Mouse (Mus musculus) heart, embryonic 14.5 days (tissue): ENCODE results near the gene Pebp1. TPM values are rescaled to one million over a fixed set of nuclear protein-coding genes. Genes with fewer than 3 reads are reported as not detected.
A peak's percentile ranks its signal among the peaks of the same experiment; 100 is the strongest.

Source experiments
- ATAC-seq: fragments of 200-750 bp; cut with Nextera tagmentation; 2 replicates; pipeline ENCODE4 v1.8.0; 2017; ENCODE audit warnings: low read depth, moderate TSS enrichment; ENCODE audit not compliant: insufficient number of reproducible peaks, insufficient read depth, low FRiP score
- H3K27ac ChIP-seq, 2 experiments: fragments of 200-500 bp in 1 of 2; fragments of 300-500 bp in 1 of 2; sonication (generic) in 1 of 2; replicated peaks in 1 of 2; 2 replicates each; pipeline ENCODE4 v1.5.1; 2012 to 2014; ENCODE audit warnings: low read depth in 2 of 2, low read length in 2 of 2, control low read depth in 1 of 2, mild to moderate bottlenecking in 1 of 2, mixed read lengths in 1 of 2; ENCODE audit not compliant: control insufficient read depth in 1 of 2, insufficient read depth in 1 of 2
- H3K27me3 ChIP-seq: fragments of 300-500 bp; sonication (generic); 2 replicates; pipeline ENCODE4 v1.6.1; 2014; ENCODE audit warnings: mild to moderate bottlenecking, low read length, control low read depth; ENCODE audit not compliant: control insufficient read depth, insufficient read depth
- H3K36me3 ChIP-seq: fragments of 300-500 bp; sonication (generic); 2 replicates; pipeline ENCODE4 v1.6.1; 2014; ENCODE audit warnings: mild to moderate bottlenecking, control low read depth, low read length, mixed read lengths; ENCODE audit not compliant: control insufficient read depth, insufficient read depth
- H3K4me1 ChIP-seq, 2 experiments: fragments of 200-500 bp in 1 of 2; fragments of 300-500 bp in 1 of 2; sonication (generic) in 1 of 2; 2 replicates each; pipeline ENCODE4 v1.6.1; 2012 to 2014; ENCODE audit warnings: low read length in 2 of 2, control low read depth in 1 of 2, mixed read lengths in 1 of 2; ENCODE audit not compliant: control insufficient read depth in 2 of 2, insufficient read depth in 2 of 2
- H3K4me2 ChIP-seq: fragments of 300-500 bp; sonication (generic); 2 replicates; pipeline ENCODE4 v1.6.1; 2014; ENCODE audit warnings: mild to moderate bottlenecking, low read length
- H3K4me3 ChIP-seq, 2 experiments: fragments of 200-500 bp in 1 of 2; fragments of 300-500 bp in 1 of 2; sonication (generic) in 1 of 2; 2 replicates each; pipeline ENCODE4 v1.5.1; 2012 to 2014; ENCODE audit warnings: low read length in 2 of 2, mild to moderate bottlenecking in 2 of 2, control low read depth in 1 of 2, low read depth in 1 of 2, moderate library complexity in 1 of 2; ENCODE audit not compliant: control insufficient read depth in 1 of 2, insufficient read depth in 1 of 2
- H3K9ac ChIP-seq: fragments of 300-500 bp; sonication (generic); 2 replicates; pipeline ENCODE4 v1.6.1; 2014; ENCODE audit warnings: mild to moderate bottlenecking, low read length
- H3K9me3 ChIP-seq: fragments of 300-500 bp; sonication (generic); 2 replicates; pipeline ENCODE4 v1.6.1; 2016; ENCODE audit warnings: low read length, control low read depth; ENCODE audit not compliant: control insufficient read depth
- WGBS: fragments of 180-500 bp; shearing (Covaris S2); extraction: QIAGEN DNeasy Blood & Tissue Kit; methylation state at CpG from one replicate; pipeline ENCODE4 v1.1.7; 2014; 5-methylcytosine and 5-hydroxymethylcytosine counted together
- polyA plus RNA-seq: library from polyadenylated mRNA; unstranded; fragments of >200 nt; fragmentation: Nextera tagmentation; extraction: Ambion mirVana; gene quantifications from 2 replicates; pipeline ENCODE4 v1.2.1, GENCODE M21; 2014

Pebp1 gene
- polyA plus RNA-seq, 1 experiment from 2014 or later: 638 TPM

DNA sequence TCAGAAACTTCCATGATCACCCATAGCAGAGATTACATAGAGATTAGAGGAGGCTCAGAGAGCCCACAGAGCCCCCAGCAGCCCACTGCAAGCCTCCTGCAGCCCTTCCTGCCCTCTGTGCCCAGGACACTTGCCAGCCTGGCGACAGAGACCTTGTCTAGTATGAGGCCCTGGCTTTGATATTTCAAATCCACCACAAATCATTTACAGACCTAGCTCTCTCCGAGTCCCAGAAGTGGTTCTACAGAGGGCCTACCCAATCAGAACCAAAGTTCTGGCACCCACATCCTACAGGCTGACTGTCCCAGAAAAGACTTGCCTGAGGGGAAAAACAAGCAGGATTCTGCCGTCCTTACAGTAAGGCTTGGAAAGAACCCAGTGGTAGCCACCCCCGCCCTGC lies 2.2 kb downstream of the Pebp1 start:
- H3K4me1 ChIP-seq: peaks cover 8 to 29% of the 10 kb centered on the region in 2 experiments
- no peak overlapping the region for H3K4me2 ChIP-seq
- H3K4me3 ChIP-seq: no peak overlapping the region
- H3K9me3 ChIP-seq: no peaks in the 10 kb centered on the region
- 77% methylated on average over 4 of the region's 4 CpGs for WGBS
- no peak overlapping the region for H3K9ac ChIP-seq
- H3K36me3 ChIP-seq: peaks cover 43% of the 10 kb centered on the region
- H3K27ac ChIP-seq: no peak overlapping the region
- no peak for ATAC-seq
- H3K27me3 ChIP-seq: no peaks in the 10 kb centered on the region

DNA sequence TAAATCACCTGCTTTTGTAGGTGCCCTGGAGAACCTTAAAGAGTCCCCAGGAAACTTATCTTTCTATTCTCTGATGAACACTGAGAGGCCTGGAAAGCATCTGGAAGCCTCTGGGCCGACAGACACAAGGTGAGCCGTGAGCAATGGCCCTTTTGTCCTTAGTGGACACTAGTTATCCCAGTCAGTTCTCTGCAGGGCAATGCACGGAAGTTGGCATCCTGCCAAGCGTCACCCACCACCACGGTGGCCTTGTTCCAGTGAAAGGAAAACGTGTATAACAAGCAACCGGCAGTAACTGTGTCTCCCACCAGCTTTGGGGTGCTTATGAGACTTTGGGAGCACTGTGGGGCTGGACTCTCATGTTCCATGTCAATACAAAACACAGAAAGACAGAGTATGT lies 2.7 kb downstream of the Pebp1 start:
- H3K36me3 ChIP-seq: peaks cover 43% of the 10 kb centered on the region
- H3K27ac ChIP-seq: no peak overlapping the region
- peaks cover 10 to 35% of the 10 kb centered on the region in 2 experiments for H3K4me1 ChIP-seq
- H3K4me3 ChIP-seq: no peak overlapping the region
- no peaks in the 10 kb centered on the region for H3K27me3 ChIP-seq
- 41% methylated on average over 7 of the region's 7 CpGs for WGBS
- H3K9ac ChIP-seq: no peak overlapping the region
- ATAC-seq: no peak
- no peaks in the 10 kb centered on the region for H3K9me3 ChIP-seq
- no peak overlapping the region for H3K4me2 ChIP-seq

DNA sequence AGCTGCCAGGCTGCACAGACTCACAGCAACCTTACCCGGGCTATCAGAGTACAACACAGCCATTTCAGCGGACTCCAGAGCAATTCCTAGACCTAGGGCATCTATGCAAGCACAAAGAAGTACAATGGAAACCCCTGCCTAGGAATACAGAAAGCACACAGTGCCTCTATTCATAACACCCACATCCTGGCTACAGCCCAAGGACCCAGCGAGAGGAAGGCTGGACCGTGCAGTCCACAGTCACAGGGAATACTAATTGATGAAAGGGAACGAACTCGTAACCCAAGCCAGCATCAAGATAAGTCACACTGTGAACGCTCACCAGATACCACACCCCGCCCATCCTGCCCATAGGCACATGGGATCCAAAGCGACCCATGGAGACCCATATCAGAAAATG lies 3.4 kb downstream of the Pebp1 start:
- WGBS: 80% methylated on average over 9 of the region's 9 CpGs
- ATAC-seq: no peak
- H3K27ac ChIP-seq: no peak overlapping the region
- H3K9ac ChIP-seq: no peak overlapping the region
- peaks cover 14 to 42% of the 10 kb centered on the region in 2 experiments for H3K4me1 ChIP-seq
- H3K4me2 ChIP-seq: no peak overlapping the region
- H3K9me3 ChIP-seq: no peaks in the 10 kb centered on the region
- peaks cover 43% of the 10 kb centered on the region for H3K36me3 ChIP-seq
- H3K27me3 ChIP-seq: no peaks in the 10 kb centered on the region
- H3K4me3 ChIP-seq: no peak overlapping the region

DNA sequence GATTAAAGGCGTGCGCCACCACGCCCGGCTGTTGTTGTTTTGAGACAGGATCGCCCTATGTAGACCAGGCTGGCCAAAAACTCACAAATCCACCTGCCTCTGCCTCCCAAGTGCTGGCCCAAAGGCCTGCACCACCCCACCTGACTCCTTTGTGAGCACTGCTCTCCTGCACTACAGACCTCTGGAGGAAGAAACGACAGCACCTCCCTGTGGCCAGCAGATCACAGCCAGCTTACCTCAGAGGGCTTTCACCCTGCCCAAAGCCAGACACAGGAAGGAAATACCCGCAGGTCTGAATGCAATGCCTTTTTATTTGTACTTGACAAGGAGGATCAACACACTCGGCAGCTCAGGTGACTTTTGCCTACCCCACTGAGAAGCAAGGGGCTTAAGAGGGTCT lies 5.1 kb downstream of the Pebp1 start:
- H3K9me3 ChIP-seq: no peaks in the 10 kb centered on the region
- H3K4me3 ChIP-seq: no peak overlapping the region
- no peak overlapping the region for H3K4me2 ChIP-seq
- no peak overlapping the region for H3K9ac ChIP-seq
- no peaks in the 10 kb centered on the region for H3K27me3 ChIP-seq
- H3K36me3 ChIP-seq: peaks cover 43% of the 10 kb centered on the region
- ATAC-seq: no peak
- H3K27ac ChIP-seq: no peak overlapping the region
- peaks cover 8 to 39% of the 10 kb centered on the region in 2 experiments for H3K4me1 ChIP-seq
- 91% methylated on average over 8 of the region's 8 CpGs for WGBS

DNA sequence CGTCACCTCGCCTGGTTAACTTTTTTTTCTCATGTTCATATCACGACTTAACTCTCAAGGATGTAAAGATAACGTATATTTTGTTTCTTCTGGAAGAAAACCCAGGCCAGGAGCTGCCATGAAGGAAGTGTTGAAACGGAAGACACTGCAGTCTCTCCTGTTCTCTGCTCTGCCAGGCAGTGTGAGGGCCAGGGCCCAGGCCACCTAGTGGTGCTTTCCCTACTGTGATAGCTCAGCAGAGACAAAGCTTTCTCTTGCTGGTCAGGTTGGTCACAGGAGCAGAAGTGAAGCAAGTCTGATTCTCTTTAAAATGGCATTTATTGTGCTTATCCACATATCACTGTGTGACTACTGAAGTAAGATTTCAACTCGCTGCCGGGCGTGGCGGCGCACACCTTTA lies 5.9 kb downstream of the Pebp1 start:
- Histone ChIP-seq H3K36me3 (peaks cover 43% of the 10 kb centered on the region), H3K27me3 (no peaks in the 10 kb centered on the region), H3K9ac (no peak overlapping the region), H3K4me3 (no peak overlapping the region), H3K9me3 (no peaks in the 10 kb centered on the region), H3K4me2 (no peak overlapping the region), H3K4me1 (peaks cover 8 to 37% of the 10 kb centered on the region in 2 experiments), H3K27ac (no peak overlapping the region)
- 86% methylated on average over 10 of the region's 10 CpGs for WGBS
- no peak for ATAC-seq

DNA sequence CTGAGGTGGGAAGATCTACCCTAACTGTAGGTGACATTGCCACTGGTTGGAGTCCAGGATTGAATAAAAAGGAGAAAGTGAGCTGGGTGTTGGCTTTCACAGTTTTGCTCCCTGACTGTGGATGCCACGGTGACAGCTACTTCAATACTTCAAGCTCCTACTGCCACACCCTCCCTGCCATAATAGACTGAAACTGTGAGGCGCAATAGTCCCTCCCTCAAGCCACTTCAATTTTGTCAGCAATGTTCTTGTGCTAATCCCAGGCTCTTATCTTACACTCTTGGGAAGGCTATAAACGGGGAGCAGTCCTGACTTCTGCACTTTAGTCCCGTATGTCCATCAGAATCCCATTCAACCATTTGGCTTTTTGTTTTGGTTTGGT lies 7.8 kb downstream of the Pebp1 start:
- H3K27me3 ChIP-seq: no peaks in the 10 kb centered on the region
- no peak overlapping the region for H3K9ac ChIP-seq
- peak overlapping the region; percentile 1 to 2; a peak in 1 of 4 replicates for H3K27ac ChIP-seq
- no peaks in the 10 kb centered on the region for H3K9me3 ChIP-seq
- peaks cover 33% of the 10 kb centered on the region for H3K36me3 ChIP-seq
- H3K4me3 ChIP-seq: no peak overlapping the region
- WGBS: 27% methylated on average over 4 of the region's 4 CpGs
- H3K4me1 ChIP-seq: peaks cover 6 to 20% of the 10 kb centered on the region in 2 experiments
- ATAC-seq: peak; percentile 29; the same call in 1 of the 2 replicates
- no peak overlapping the region for H3K4me2 ChIP-seq

DNA sequence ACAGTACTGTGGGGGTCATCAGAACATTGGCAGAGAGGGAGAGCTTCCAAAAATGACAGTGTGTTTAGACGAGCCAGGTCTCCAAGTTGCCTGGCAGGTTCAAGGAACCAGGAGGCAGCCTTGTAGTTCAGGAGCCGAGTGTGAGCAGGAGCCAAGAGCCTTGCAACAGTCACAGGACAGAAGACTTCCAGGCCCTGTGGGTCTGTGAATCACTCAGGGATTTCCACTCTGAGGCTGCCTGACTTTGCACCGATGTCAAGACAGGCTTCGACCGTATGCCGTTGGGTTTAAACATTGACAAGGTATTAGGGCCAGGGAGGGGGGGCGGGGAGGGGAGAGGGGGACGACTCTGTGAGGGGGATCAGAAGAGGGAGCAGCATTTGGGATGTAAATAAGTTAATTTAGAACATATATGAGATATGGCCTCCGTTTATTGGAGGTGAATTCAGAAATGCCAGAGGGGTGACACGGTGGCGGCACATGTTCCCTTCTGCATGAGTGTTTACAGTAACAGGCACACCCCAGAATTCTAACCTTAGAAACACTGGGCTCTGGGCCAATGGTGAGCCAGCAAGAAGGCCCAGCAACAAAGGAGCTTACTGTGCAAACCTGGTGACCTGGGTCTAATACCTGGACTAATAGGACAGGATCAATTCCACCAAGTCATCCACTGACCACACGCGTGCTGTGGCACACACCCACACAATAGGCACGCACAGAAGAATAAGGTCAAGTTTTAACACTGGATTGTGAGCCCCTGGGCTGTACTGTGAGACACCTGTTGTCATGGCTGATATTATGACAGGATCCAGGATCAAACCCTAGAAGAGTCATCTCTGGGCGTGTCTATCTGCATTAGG lies 8.4 kb downstream of the Pebp1 start:
- Histone ChIP-seq H3K9me3 (no peaks in the 10 kb centered on the region), H3K27ac (0 out of 4 replicates have a peak overlapping the region, but pooled peaks have one; percentile 1 to 2), H3K4me3 (no peak overlapping the region), H3K36me3 (peaks cover 27% of the 10 kb centered on the region), H3K9ac (no peak overlapping the region), H3K27me3 (no peaks in the 10 kb centered on the region), H3K4me2 (no peak overlapping the region), H3K4me1 (peaks cover 6 to 18% of the 10 kb centered on the region in 2 experiments)
- WGBS: 75% methylated on average over 15 of the region's 15 CpGs
- no peak; the same call in 1 of the 2 replicates for ATAC-seq
